Comparison of ENCODE assay signal across 7 mouse cellular contexts in genomic region chr4:55294255-55294687, GRCm38 (mm10). TPM values are rescaled to one million over a fixed set of nuclear protein-coding genes. Genes with fewer than 3 reads are reported as not detected.
A peak's percentile ranks its signal among the peaks of the same experiment; 100 is the strongest.
DNase-seq lines count a peak whose midpoint lies in the region; ATAC-seq and TF ChIP-seq lines count a peak whose summit lies in the region.

No protein-coding gene starts in this region.

- H3K27me3 ChIP-seq in embryonic facial prominence, embryonic 10.5 days (replicated peaks; ENCODE audit: low read depth, poor library complexity, severe bottlenecking) = no peaks in the 10 kb centered on the region; the same call in 1 of the 2 replicates
- no peaks in the 10 kb centered on the region for H3K27me3 ChIP-seq in heart, postnatal 0 days (ENCODE audit: control insufficient read depth, insufficient read depth, low read length)
- H3K27me3 ChIP-seq in limb, embryonic 10.5 days (ENCODE audit: low read depth, poor library complexity, severe bottlenecking) = no peaks in the 10 kb centered on the region
- no peaks in the 10 kb centered on the region for H3K27me3 ChIP-seq in neural tube, embryonic 14.5 days (ENCODE audit: control insufficient read depth, insufficient read depth, low read length)

- TF ChIP-seq CTCF in heart, postnatal 0 days (IDR thresholded peaks at IDR 0.05; ENCODE audit: low read depth) = no peak

- peak overlapping the region; percentile 89 for H3K27ac ChIP-seq in embryonic facial prominence, embryonic 10.5 days (replicated peaks)
- H3K27ac ChIP-seq in heart, postnatal 0 days (ENCODE audit: low read depth) = no peak overlapping the region
- H3K27ac ChIP-seq in limb, embryonic 10.5 days = peak overlapping the region; percentile 85
- H3K27ac ChIP-seq in neural tube, embryonic 14.5 days (ENCODE audit: low read depth, low read length) = peak overlapping the region; percentile 90

- H3K36me3 ChIP-seq in embryonic facial prominence, embryonic 10.5 days (replicated peaks) = no peaks in the 10 kb centered on the region
- H3K36me3 ChIP-seq in heart, postnatal 0 days (replicated peaks; ENCODE audit: control insufficient read depth, insufficient read depth, low read length) = no peaks in the 10 kb centered on the region
- no peaks in the 10 kb centered on the region for H3K36me3 ChIP-seq in limb, embryonic 10.5 days
- no peaks in the 10 kb centered on the region for H3K36me3 ChIP-seq in neural tube, embryonic 14.5 days (ENCODE audit: control insufficient read depth, insufficient read depth, low read length)

- WGBS in embryonic facial prominence, embryonic 10.5 days = under 1% methylated on average over 14 of the region's 14 CpGs
- 1% methylated on average over 14 of the region's 14 CpGs for WGBS in heart, postnatal 0 days
- under 1% methylated on average over 14 of the region's 14 CpGs for WGBS in limb, embryonic 10.5 days
- WGBS in neural tube, embryonic 14.5 days = under 1% methylated on average over 14 of the region's 14 CpGs

- ATAC-seq in heart, postnatal 0 days (ENCODE audit: insufficient read depth, low read depth) = no peak
- ATAC-seq in neural tube, embryonic 14.5 days (ENCODE audit: low read depth) = peak; percentile 93
- no peak for ATAC-seq in activated CD4-positive, CD25-positive, alpha-beta regulatory T cell, adult 4 months

- peak overlapping the region; percentile 66 for H3K4me2 ChIP-seq in heart, postnatal 0 days (ENCODE audit: low read depth, low read length)
- H3K4me2 ChIP-seq in neural tube, embryonic 14.5 days (ENCODE audit: low read depth, low read length) = peak overlapping the region; percentile 50

- peaks cover 18% of the 10 kb centered on the region for H3K4me1 ChIP-seq in embryonic facial prominence, embryonic 10.5 days
- H3K4me1 ChIP-seq in heart, postnatal 0 days (ENCODE audit: control insufficient read depth, insufficient read depth) = no peaks in the 10 kb centered on the region
- H3K4me1 ChIP-seq in limb, embryonic 10.5 days = peaks cover 11% of the 10 kb centered on the region; the same call in 1 of the 2 replicates
- peaks cover 7% of the 10 kb centered on the region for H3K4me1 ChIP-seq in neural tube, embryonic 14.5 days (ENCODE audit: control insufficient read depth, insufficient read depth, low read length)

- no peak for TF ChIP-seq EP300 in heart, postnatal 0 days (IDR thresholded peaks at IDR 0.05; ENCODE audit: low read depth)

- peak; percentile 8 to 44 for DNase-seq in left cerebral cortex, adult 18-20 months (ENCODE audit: low spot score in 2 of 2)
- no peak for DNase-seq in left cerebral cortex, adult 11 months (ENCODE audit: low spot score)
- DNase-seq in embryonic facial prominence, embryonic 10.5 days (ENCODE audit: low spot score) = peak; percentile 84
- DNase-seq in heart, postnatal 0 days (ENCODE audit: low spot score) = peak; percentile 16
- peak; percentile 71 for DNase-seq in limb, embryonic 10.5 days (ENCODE audit: low spot score)

- H3K9ac ChIP-seq in heart, postnatal 0 days (replicated peaks; ENCODE audit: low read depth, low read length) = peak overlapping the region; percentile 28; the same call in 1 of the 2 replicates
- peak overlapping the region; percentile 51 for H3K9ac ChIP-seq in neural tube, embryonic 14.5 days (replicated peaks; ENCODE audit: low read depth, low read length)

- H3K9me3 ChIP-seq in embryonic facial prominence, embryonic 10.5 days = no peaks in the 10 kb centered on the region
- H3K9me3 ChIP-seq in heart, postnatal 0 days (replicated peaks; ENCODE audit: control insufficient read depth, low read length) = no peaks in the 10 kb centered on the region
- H3K9me3 ChIP-seq in limb, embryonic 10.5 days (replicated peaks) = no peaks in the 10 kb centered on the region
- H3K9me3 ChIP-seq in neural tube, embryonic 14.5 days (ENCODE audit: control insufficient read depth, low read length) = no peaks in the 10 kb centered on the region

- H3K4me3 ChIP-seq in embryonic facial prominence, embryonic 10.5 days = peak overlapping the region; percentile 56
- H3K4me3 ChIP-seq in heart, postnatal 0 days (ENCODE audit: low read depth, low read length) = peak overlapping the region; percentile 46
- peak overlapping the region; percentile 53 for H3K4me3 ChIP-seq in limb, embryonic 10.5 days
- H3K4me3 ChIP-seq in neural tube, embryonic 14.5 days (ENCODE audit: low read depth, low read length) = peak overlapping the region; percentile 26

RNA-seq across cellular contexts. Expression of gene Rad23b, which starts 55.6 kb away (rescaled TPM):
- total RNA-seq in left cerebral cortex, adult 18-20 months (2021) = 100 to 1,000 TPM; 196 to 198 TPM
- 83.7 and 91.2 TPM in 2 replicates for polyA plus RNA-seq in embryonic facial prominence, embryonic 10.5 days (2016; fragmentation: Nextera tagmentation; extraction: Ambion mirVana)
- 174 and 179 TPM in 2 replicates for total RNA-seq in heart, postnatal 0 days (2014; rRNA removed; ENCODE audit: low replicate concordance)
- polyA plus RNA-seq in heart, postnatal 0 days (2015; fragmentation: Nextera tagmentation; extraction: Ambion mirVana) = 44.7 and 48.8 TPM in 2 replicates
- polyA plus RNA-seq in limb, embryonic 10.5 days (2016; fragmentation: Nextera tagmentation; extraction: Ambion mirVana) = 87.3 and 88.1 TPM in 2 replicates
- polyA plus RNA-seq in neural tube, embryonic 14.5 days (2014; fragmentation: Nextera tagmentation; extraction: Ambion mirVana) = 63.0 and 88.9 TPM in 2 replicates
- 10 to 100 TPM; 13.6 to 14.1 TPM for polyA plus RNA-seq in activated CD4-positive, CD25-positive, alpha-beta regulatory T cell, adult 4 months (2017; shearing (Covaris generic))
